Comparison of ENCODE assay signal across 24 mouse cellular contexts in the genomic region with DNA sequence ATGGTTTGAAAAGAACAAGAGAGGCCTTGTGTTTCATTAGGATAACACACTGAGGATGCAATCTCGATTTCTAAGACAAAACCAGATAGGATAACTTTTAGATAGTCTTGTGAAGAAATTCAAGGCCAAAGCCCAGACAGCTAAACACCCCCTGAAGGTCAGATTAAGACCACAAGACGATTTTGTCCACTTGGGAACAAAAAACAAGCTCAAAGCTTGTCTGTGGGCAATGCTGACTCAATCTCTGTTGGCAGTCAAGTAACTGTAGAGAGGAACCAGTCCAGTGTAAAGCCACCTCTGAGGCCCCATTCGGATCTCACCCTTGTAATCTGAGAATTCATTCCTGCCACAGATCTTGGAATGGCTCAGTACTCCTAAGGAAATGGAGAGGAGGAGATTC.
"Had no signal": no experiment of that assay in that cellular context is flagged by ENCODE, and none has a peak within 500 bp of the region (broad histone marks: within the 10 kb centered on the region; RNA-seq: fewer than 3 reads in every experiment).

No protein-coding gene starts in this region.

- H3K27ac ChIP-seq: heart, adult 2 months; heart, embryonic 13.5 days; heart, embryonic 15.5 days; hindbrain, embryonic 15.5 days; hindbrain, postnatal 0 days; kidney, postnatal 0 days; limb, embryonic 13.5 days; limb, embryonic 15.5 days; liver, embryonic 12.5 days; liver, embryonic 14.5 days had no signal

- H3K36me3 ChIP-seq: heart, embryonic 13.5 days; heart, embryonic 15.5 days; hindbrain, embryonic 15.5 days; limb, embryonic 13.5 days; limb, embryonic 15.5 days; liver, embryonic 12.5 days had no signal

- H3K4me1 ChIP-seq: heart, embryonic 15.5 days; hindbrain, embryonic 15.5 days; limb, embryonic 13.5 days; limb, embryonic 15.5 days; liver, embryonic 12.5 days had no signal

- ATAC-seq: hindbrain, postnatal 0 days; intestine, embryonic 16.5 days; liver, embryonic 12.5 days had no signal

- H3K9me3 ChIP-seq: heart, embryonic 13.5 days; heart, embryonic 15.5 days; hindbrain, embryonic 15.5 days; limb, embryonic 13.5 days; limb, embryonic 15.5 days; liver, embryonic 12.5 days had no signal

- H3K9ac ChIP-seq: heart, embryonic 13.5 days; heart, embryonic 15.5 days; hindbrain, embryonic 15.5 days; limb, embryonic 13.5 days; limb, embryonic 15.5 days; liver, embryonic 12.5 days; liver, embryonic 14.5 days had no signal

- DNase-seq: gastrocnemius, postnatal 14 days; gastrocnemius, postnatal 36 days; heart, adult 11 months; heart, adult 2 months; heart, postnatal 14 days; heart, postnatal 36 days; kidney, adult 11 months; kidney, adult 2 months; kidney, postnatal 14 days; kidney, postnatal 36 days; layer of hippocampus, adult 9-11 months; layer of hippocampus, postnatal 36 days; left cerebral cortex, postnatal 4 days had no signal

- H3K4me2 ChIP-seq: heart, embryonic 11.5 days; heart, embryonic 13.5 days; heart, embryonic 15.5 days; hindbrain, embryonic 15.5 days; limb, embryonic 13.5 days; limb, embryonic 15.5 days; liver, embryonic 12.5 days had no signal

- H3K27me3 ChIP-seq: heart, embryonic 13.5 days; heart, embryonic 15.5 days; hindbrain, embryonic 15.5 days; limb, embryonic 13.5 days; limb, embryonic 15.5 days; liver, embryonic 12.5 days had no signal

- H3K4me3 ChIP-seq: heart, adult 2 months; heart, embryonic 13.5 days; heart, embryonic 15.5 days; hindbrain, embryonic 15.5 days; limb, embryonic 13.5 days; limb, embryonic 15.5 days; liver, embryonic 12.5 days had no signal
